Mouse (Mus musculus): ENCODE measurements around the gene Cpsf4l. TPM values are rescaled to one million over a fixed set of nuclear protein-coding genes. Genes with fewer than 3 reads are reported as not detected.

Gene Cpsf4l
- total and polyA plus RNA-seq, 2 experiments from 2014 or later, result 0.10 TPM; not detected in 1

GRCm38 (mm10) chr11:113697571-113697970, 12.2 kb downstream of the Cpsf4l start:
- no peak for ATAC-seq (ENCODE audit: insufficient read depth, low read depth)
- no peak overlapping the region for H3K27ac ChIP-seq (ENCODE audit: low read depth)
- H3K36me3 ChIP-seq (replicated peaks; ENCODE audit: control insufficient read depth, insufficient read depth, low read length), result peaks cover 33% of the 10 kb centered on the region

GRCm38 (mm10) chr11:113691851-113692250, 18.0 kb downstream of the Cpsf4l start:
- no peak overlapping the region for H3K4me2 ChIP-seq (ENCODE audit: low read depth, low read length)
- H3K27me3 ChIP-seq (ENCODE audit: control insufficient read depth, insufficient read depth, low read length), result no peaks in the 10 kb centered on the region
- 62% methylated on average over 3 of the region's 3 CpGs for WGBS
- H3K9me3 ChIP-seq (replicated peaks; ENCODE audit: control insufficient read depth, low read length), result no peaks in the 10 kb centered on the region
- H3K27ac ChIP-seq (ENCODE audit: low read depth), result no peak overlapping the region
- no peaks in the 10 kb centered on the region for H3K4me1 ChIP-seq (ENCODE audit: control insufficient read depth, insufficient read depth)
- no peak overlapping the region for H3K9ac ChIP-seq (replicated peaks; ENCODE audit: low read depth, low read length)
- DNase-seq (ENCODE audit: low spot score) (no peak), ATAC-seq (ENCODE audit: insufficient read depth, low read depth) (no peak)
- peaks cover 72% of the 10 kb centered on the region for H3K36me3 ChIP-seq (replicated peaks; ENCODE audit: control insufficient read depth, insufficient read depth, low read length)
- no peak for TF ChIP-seq EP300 (IDR thresholded peaks at IDR 0.05; ENCODE audit: low read depth)
- no peak for TF ChIP-seq CTCF (IDR thresholded peaks at IDR 0.05; ENCODE audit: low read depth)
- no peak overlapping the region for H3K4me3 ChIP-seq (ENCODE audit: low read depth, low read length)

More at GRCm38 (mm10) chr11:113697571-113697970, 12.2 kb downstream of the Cpsf4l start:
- DNase-seq (ENCODE audit: low spot score), result no peak
- Histone ChIP-seq H3K4me2 (ENCODE audit: low read depth, low read length) (no peak overlapping the region), H3K4me1 (ENCODE audit: control insufficient read depth, insufficient read depth) (no peaks in the 10 kb centered on the region), H3K9me3 (replicated peaks; ENCODE audit: control insufficient read depth, low read length) (no peaks in the 10 kb centered on the region), H3K4me3 (ENCODE audit: low read depth, low read length) (no peak overlapping the region), H3K9ac (replicated peaks; ENCODE audit: low read depth, low read length) (no peak overlapping the region), H3K27me3 (ENCODE audit: control insufficient read depth, insufficient read depth, low read length) (no peaks in the 10 kb centered on the region)
- no peak for TF ChIP-seq EP300 (IDR thresholded peaks at IDR 0.05; ENCODE audit: low read depth)
- no peak for TF ChIP-seq CTCF (IDR thresholded peaks at IDR 0.05; ENCODE audit: low read depth)
- WGBS, result 63% methylated on average over 5 of the region's 5 CpGs

- no peak for ATAC-seq (ENCODE audit: insufficient read depth, low read depth)
- TF ChIP-seq CTCF (IDR thresholded peaks at IDR 0.05; ENCODE audit: low read depth), result no peak
- no peak for TF ChIP-seq EP300 (IDR thresholded peaks at IDR 0.05; ENCODE audit: low read depth)
- no peak for DNase-seq (ENCODE audit: low spot score)
- no peaks in the 10 kb centered on the region for H3K27me3 ChIP-seq (ENCODE audit: control insufficient read depth, insufficient read depth, low read length)
- H3K4me1 ChIP-seq (ENCODE audit: control insufficient read depth, insufficient read depth), result no peaks in the 10 kb centered on the region
- H3K4me2 ChIP-seq (ENCODE audit: low read depth, low read length), result no peak overlapping the region
- H3K36me3 ChIP-seq (replicated peaks; ENCODE audit: control insufficient read depth, insufficient read depth, low read length), result peaks cover 72% of the 10 kb centered on the region
- H3K27ac ChIP-seq (ENCODE audit: low read depth), result no peak overlapping the region
- 83% methylated on average over 5 of the region's 5 CpGs for WGBS
- H3K9me3 ChIP-seq (replicated peaks; ENCODE audit: control insufficient read depth, low read length), result no peaks in the 10 kb centered on the region
- no peak overlapping the region for H3K4me3 ChIP-seq (ENCODE audit: low read depth, low read length)
- H3K9ac ChIP-seq (replicated peaks; ENCODE audit: low read depth, low read length), result no peak overlapping the region
Measured at GRCm38 (mm10) chr11:113691318-113691717, 18.5 kb downstream of the Cpsf4l start.

GRCm38 (mm10) chr11:113690506-113690905, 19.3 kb downstream of the Cpsf4l start:
- H3K9me3 ChIP-seq (replicated peaks; ENCODE audit: control insufficient read depth, low read length), result no peaks in the 10 kb centered on the region
- peaks cover 69% of the 10 kb centered on the region for H3K36me3 ChIP-seq (replicated peaks; ENCODE audit: control insufficient read depth, insufficient read depth, low read length)
- no peak overlapping the region for H3K4me2 ChIP-seq (ENCODE audit: low read depth, low read length)
- ATAC-seq (ENCODE audit: insufficient read depth, low read depth) (no peak), DNase-seq (ENCODE audit: low spot score) (no peak)
- WGBS, result 90% methylated on average over 12 of the region's 12 CpGs
- H3K27me3 ChIP-seq (ENCODE audit: control insufficient read depth, insufficient read depth, low read length), result no peaks in the 10 kb centered on the region
- H3K9ac ChIP-seq (replicated peaks; ENCODE audit: low read depth, low read length), result no peak overlapping the region
- TF ChIP-seq EP300 (IDR thresholded peaks at IDR 0.05; ENCODE audit: low read depth) (no peak), CTCF (IDR thresholded peaks at IDR 0.05; ENCODE audit: low read depth) (no peak)
- no peak overlapping the region for H3K27ac ChIP-seq (ENCODE audit: low read depth)
- H3K4me1 ChIP-seq (ENCODE audit: control insufficient read depth, insufficient read depth), result 0 out of 2 replicates have a peak, but pooled peaks cover 2% of the 10 kb centered on the region
- H3K4me3 ChIP-seq (ENCODE audit: low read depth, low read length), result no peak overlapping the region

DNA sequence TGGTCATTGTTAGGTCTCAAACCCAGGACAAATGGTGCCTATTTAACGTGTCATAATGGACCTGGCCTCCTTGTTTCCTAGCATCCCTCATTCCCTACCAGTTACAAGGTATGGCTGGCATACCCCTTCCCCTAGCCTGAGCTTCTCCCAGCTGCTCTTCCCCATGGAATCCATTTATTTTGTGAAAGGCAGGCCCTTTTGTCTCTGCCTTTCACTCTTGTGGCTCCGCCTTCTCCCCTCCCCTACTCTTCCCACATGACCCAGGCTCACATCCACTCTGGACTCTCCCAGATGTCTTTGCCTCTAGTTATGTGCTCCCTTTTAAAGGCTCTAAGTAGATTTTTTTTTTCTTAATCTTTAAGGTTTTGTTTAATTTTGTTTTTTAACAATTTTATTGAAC, 22.8 kb downstream of the Cpsf4l start:
- peaks cover 20% of the 10 kb centered on the region for H3K4me1 ChIP-seq (ENCODE audit: control insufficient read depth, insufficient read depth)
- H3K4me2 ChIP-seq (ENCODE audit: low read depth, low read length), result no peak overlapping the region
- no peak for ATAC-seq (ENCODE audit: insufficient read depth, low read depth)
- H3K4me3 ChIP-seq (ENCODE audit: low read depth, low read length), result no peak overlapping the region
- H3K36me3 ChIP-seq (replicated peaks; ENCODE audit: control insufficient read depth, insufficient read depth, low read length), result peaks cover 34% of the 10 kb centered on the region
- 76% methylated on average over 2 of the region's 2 CpGs for WGBS
- no peaks in the 10 kb centered on the region for H3K9me3 ChIP-seq (replicated peaks; ENCODE audit: control insufficient read depth, low read length)
- H3K27ac ChIP-seq (ENCODE audit: low read depth), result no peak overlapping the region
- TF ChIP-seq EP300 (IDR thresholded peaks at IDR 0.05; ENCODE audit: low read depth) (no peak), CTCF (IDR thresholded peaks at IDR 0.05; ENCODE audit: low read depth) (no peak)
- H3K27me3 ChIP-seq (ENCODE audit: control insufficient read depth, insufficient read depth, low read length), result no peaks in the 10 kb centered on the region
- DNase-seq (ENCODE audit: low spot score), result no peak
- H3K9ac ChIP-seq (replicated peaks; ENCODE audit: low read depth, low read length), result no peak overlapping the region

All from heart, postnatal 0 days (tissue).